Mouse (Mus musculus): ENCODE data around the gene Larp1b. TPM values are rescaled to one million over a fixed set of nuclear protein-coding genes. Genes with fewer than 3 reads are reported as not detected.
"Not testable (repeated sequence)": the region's sequence is repeated elsewhere in the genome, so short reads cannot be mapped to it uniquely, and the experiment has no call there.

Larp1b gene
- total RNA-seq (2021), result 10 to 100 TPM; 20.5 to 26.5 TPM

DNA sequence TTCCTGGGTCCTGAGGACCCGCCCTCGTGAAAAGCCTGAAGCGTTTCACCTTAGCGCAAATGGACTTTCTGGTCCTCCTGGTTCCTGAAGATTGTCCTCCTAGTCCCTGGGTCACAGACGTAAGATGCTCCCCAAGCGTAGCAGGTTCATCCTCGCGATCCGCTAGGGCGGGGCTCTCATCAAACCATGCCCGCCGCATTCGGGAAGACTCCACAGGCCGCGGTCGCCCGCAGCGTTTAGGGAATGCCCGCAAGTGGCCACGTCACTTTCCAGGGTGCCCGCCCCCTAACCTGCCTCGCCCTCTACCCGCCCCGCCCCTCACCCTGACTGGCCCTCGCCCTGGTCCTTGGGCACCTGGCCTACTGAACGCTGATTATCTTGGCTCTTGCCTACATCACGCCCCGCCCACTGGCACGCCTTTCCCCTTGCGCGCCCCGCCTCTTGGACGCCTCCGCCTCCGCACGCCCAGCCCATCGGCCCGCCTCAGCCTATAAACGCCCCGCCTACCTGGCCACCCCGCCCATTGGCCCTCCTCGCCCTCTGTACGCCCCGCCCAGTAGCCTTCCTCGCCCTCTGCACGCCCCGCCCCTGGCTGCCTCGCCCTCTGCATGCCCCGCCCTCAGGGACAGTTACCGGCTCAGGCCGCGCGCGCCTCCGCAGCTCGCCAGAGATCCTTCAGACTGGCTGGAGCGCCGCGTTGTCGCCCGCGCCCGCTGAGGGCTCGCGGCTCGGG lies at the start of gene Larp1b:
TSS of gene Larp1b (plus strand) at position 659 of the 733 bp plus-strand sequence.
- intact Hi-C loops (cut with DNase I), result loop anchor here (2.0 kb wide), 1 partner anchor 133 kb away; the partner anchor contains the start of gene Pgrmc2
- peak; percentile 98 to 99 for DNase-seq (ENCODE audit: low spot score in 2 of 2)

DNA sequence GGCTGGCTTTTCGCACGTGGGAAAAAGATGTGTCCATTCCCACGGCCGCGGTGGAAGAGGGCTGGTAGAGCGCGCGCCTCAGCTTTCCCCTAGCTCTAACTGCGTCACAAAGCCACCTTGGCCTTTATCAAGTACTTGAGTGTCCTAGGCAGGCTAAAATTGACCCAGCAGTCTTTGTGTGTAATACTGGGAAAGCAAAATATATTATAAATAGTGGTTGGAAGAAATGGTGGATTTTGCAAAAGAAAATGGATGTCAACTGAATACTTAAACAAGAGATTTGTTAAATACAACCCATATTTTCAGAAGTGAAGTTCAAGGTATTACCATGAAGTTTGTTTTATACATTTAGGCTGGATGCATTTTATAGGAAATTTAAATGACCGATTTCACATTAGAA lies 47.2 kb upstream of the Larp1b start, which contains the start of gene 1700034I23Rik:
TSS of gene 1700034I23Rik (minus strand) at position 101 of the 400 bp plus-strand sequence.
- DNase-seq (ENCODE audit: low spot score in 2 of 2), result not testable (repeated sequence)
- intact Hi-C loops (cut with DNase I), result loop anchor here (5.0 kb wide), 1 partner anchor 45 kb away; no protein-coding TSS in a partner anchor

DNA sequence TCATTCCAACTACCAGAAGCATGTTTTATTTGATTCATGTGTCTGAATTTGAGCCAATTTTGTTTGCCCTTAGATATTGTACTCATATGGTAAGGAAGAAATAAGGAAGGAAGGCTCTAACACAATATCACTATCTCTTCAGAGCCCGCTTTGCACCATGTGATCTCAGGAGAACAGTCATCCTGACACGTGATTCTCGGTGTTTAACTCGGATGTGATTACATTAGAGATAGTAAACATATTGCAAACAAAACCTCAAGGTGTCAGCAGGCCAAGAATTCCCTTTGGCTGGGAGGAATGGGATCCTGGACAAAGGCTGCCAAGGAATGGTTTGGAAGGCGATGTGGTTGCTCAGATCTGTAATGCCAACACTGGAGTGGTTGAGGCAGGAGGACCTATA lies 11.4 kb upstream of the Larp1b start:
- DNase-seq (ENCODE audit: low spot score in 2 of 2), result no peak

GRCm38 (mm10) chr3:40938592-40938991 lies 11.0 kb upstream of the Larp1b start:
- intact Hi-C loops (cut with DNase I), result no loop called here
- DNase-seq (ENCODE audit: low spot score in 2 of 2), result no peak

More for the DNA sequence above, 11.4 kb upstream of the Larp1b start:
- intact Hi-C loops (cut with DNase I), result no loop called here

DNA sequence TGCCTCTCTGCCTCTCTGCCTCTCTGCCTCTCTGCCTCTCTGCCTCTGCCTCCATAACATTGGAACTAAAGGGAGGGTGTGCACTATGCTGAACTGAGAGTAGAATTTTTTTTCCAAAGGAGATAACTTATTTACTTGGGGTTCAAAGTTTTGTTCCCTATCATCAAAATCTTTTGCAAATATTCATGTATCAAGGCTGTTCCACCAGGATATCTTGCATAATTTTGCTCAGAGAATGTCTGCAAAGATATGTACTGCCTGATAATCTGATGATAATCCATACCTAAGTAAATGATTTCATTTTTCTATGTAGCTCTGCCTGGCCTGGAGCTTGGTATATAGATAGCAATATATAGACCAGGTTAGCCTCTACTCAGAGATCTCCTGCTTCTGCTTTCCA lies 10.6 kb upstream of the Larp1b start:
- DNase-seq (ENCODE audit: low spot score in 2 of 2), result no peak
- intact Hi-C loops (cut with DNase I), result no loop called here

- DNase-seq (ENCODE audit: low spot score in 2 of 2), result peak in 1 of 2 experiments; percentile 65
- intact Hi-C loops (cut with DNase I), result loop anchor here (2.0 kb wide), 1 partner anchor 133 kb away; the partner anchor contains the start of gene Pgrmc2
These were observed 424 bp downstream of the Larp1b start for GRCm38 (mm10) chr3:40949903-40950600.

- DNase-seq (ENCODE audit: low spot score in 2 of 2), result peak in 1 of 2 experiments; percentile 46
- intact Hi-C loops (cut with DNase I), result no loop called here
These were observed 1.1 kb downstream of the Larp1b start for GRCm38 (mm10) chr3:40950601-40951201.

- intact Hi-C loops (cut with DNase I), result no loop called here
- no peak for DNase-seq (ENCODE audit: low spot score in 2 of 2)
These were observed 1.7 kb downstream of the Larp1b start for GRCm38 (mm10) chr3:40951365-40951764.

- intact Hi-C loops (cut with DNase I), result no loop called here
- no peak for DNase-seq (ENCODE audit: low spot score in 2 of 2)
These were observed 3.0 kb downstream of the Larp1b start for GRCm38 (mm10) chr3:40952606-40953005.

DNA sequence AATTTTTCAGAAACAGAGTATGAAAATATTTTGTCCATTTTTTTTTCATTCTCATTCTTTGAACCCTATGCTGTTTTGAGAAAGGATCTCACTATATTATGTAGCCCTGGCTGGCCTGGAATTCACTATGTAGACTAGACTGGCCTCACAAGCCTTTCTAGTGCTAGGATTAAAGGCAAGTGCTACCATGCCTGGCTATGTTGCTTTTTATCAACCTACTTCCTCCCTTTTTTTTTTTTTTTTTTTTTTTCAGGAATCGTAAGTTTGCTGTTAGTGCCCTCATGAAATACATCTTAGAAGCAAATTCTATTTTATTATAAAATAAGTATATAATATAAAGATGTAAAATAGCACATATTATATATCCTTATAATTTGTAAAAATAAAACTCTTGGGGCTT lies 5.2 kb downstream of the Larp1b start:
- no peak for DNase-seq (ENCODE audit: low spot score in 2 of 2)
- intact Hi-C loops (cut with DNase I), result no loop called here

GRCm38 (mm10) chr3:40958831-40959230 lies 9.2 kb downstream of the Larp1b start:
- intact Hi-C loops (cut with DNase I), result no loop called here
- no peak for DNase-seq (ENCODE audit: low spot score in 2 of 2)

DNA sequence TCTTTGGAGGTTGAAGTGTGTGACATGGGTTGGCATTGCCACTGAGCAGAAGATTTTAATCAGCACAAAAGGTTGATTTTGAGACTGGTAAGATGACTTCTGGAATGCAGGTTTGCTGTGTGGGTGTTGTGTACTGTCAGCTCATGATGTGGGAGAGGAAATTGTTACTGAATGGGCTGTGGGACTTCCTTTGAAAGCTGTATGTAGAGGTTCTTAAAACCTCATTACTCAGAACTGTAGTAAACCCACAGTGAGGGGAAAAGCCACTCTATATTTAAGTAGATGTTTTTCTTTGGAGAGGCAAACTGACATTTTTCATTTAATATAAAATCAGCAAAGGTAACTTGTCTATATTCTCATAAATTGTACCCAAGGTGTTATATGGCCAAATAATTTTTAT lies 31.1 kb downstream of the Larp1b start:
- intact Hi-C loops (cut with DNase I), result no loop called here
- DNase-seq (ENCODE audit: low spot score in 2 of 2), result no peak

DNA sequence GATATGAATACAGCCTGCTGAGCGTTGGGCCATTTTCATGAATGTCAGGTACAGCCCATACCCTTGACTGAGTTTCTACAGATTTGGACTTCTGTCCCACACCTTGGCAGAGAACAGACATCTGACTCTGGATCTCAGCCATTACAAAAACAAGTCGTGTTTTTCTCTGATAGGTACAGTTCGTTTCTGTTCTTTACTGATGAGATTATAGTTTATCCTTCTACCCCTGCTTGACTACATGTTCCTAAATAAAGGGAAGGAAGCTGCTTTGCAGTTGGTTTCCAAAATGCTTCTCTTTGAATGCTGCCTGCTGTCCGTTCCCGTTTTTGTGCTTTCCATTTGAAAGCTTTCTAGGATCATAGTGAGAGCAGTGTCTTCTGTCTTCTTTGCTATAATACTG lies 37.9 kb downstream of the Larp1b start:
- no peak for DNase-seq (ENCODE audit: low spot score in 2 of 2)
- intact Hi-C loops (cut with DNase I), result no loop called here

GRCm38 (mm10) chr3:40988722-40989121 lies 39.1 kb downstream of the Larp1b start:
- no peak for DNase-seq (ENCODE audit: low spot score in 2 of 2)
- intact Hi-C loops (cut with DNase I), result no loop called here

DNA sequence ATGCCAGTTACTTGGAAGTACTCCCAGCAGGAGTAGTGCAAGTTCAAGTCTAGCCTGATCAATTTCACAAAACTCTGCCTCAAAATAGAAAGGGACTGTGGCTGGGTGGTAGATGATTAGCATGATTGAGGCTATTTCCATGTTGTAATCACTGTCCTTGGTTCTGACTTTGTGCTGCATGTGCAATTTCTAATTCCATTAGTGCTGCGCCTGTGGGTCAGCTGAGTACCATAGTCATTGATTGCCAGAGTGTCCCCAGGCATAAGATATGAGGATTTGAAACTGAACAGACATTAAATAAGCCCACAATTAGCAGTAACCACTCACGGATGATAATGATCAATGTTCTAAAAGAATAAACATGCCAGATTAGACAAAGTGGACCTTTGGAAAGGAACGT lies 41.9 kb downstream of the Larp1b start:
- intact Hi-C loops (cut with DNase I), result no loop called here
- DNase-seq (ENCODE audit: low spot score in 2 of 2), result no peak

DNA sequence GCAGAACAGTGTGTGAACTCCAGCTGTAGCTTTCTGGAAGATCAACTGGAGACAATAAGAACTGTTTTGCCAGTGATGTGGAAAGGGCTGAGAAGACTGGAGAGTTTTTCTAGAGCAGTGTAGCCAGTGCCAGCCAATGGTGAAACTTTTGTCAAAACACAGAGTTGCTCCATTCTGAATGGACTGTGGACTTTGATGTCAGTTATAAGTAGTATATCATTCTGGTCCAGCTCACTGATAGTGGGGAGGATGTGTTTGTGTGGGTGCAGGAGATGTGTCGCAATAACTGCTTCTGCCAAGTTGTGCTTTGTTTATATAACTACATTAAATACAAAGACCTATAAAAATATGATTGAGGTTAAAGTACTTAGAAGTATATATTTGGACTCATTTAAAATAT lies 45.5 kb downstream of the Larp1b start:
- DNase-seq (ENCODE audit: low spot score in 2 of 2), result no peak
- intact Hi-C loops (cut with DNase I), result no loop called here

GRCm38 (mm10) chr3:41009315-41009714 lies 59.7 kb downstream of the Larp1b start:
- no peak for DNase-seq (ENCODE audit: low spot score in 2 of 2)
- intact Hi-C loops (cut with DNase I), result no loop called here

- no peak for DNase-seq (ENCODE audit: low spot score in 2 of 2)
- intact Hi-C loops (cut with DNase I), result no loop called here
These were observed 60.4 kb downstream of the Larp1b start for GRCm38 (mm10) chr3:41009990-41010389.

GRCm38 (mm10) chr3:41010701-41011100 lies 61.1 kb downstream of the Larp1b start:
- intact Hi-C loops (cut with DNase I), result no loop called here
- no peak for DNase-seq (ENCODE audit: low spot score in 2 of 2)

GRCm38 (mm10) chr3:41012451-41012850 lies 62.8 kb downstream of the Larp1b start:
- intact Hi-C loops (cut with DNase I), result no loop called here
- no peak for DNase-seq (ENCODE audit: low spot score in 2 of 2)
